Mouse (Mus musculus): ENCODE measurements at regions not wholly inside any gene's neighbourhood (a gene's known extent, or its start where the extent isn't known, plus 50 kb on each side); places are given as distances from the start of the nearest gene placed in this dataset.

GRCm38 (mm10) chr11:110799887-110800578 lies 167.8 kb upstream of the Kcnj16 start:
- no peak for TF ChIP-seq POLR2A (IDR thresholded peaks at IDR 0.05; ENCODE audit: borderline replicate concordance, insufficient read depth, low read length)
- TF ChIP-seq CTCF (IDR thresholded peaks at IDR 0.05; ENCODE audit: borderline replicate concordance, insufficient read depth, low read depth, low read length), result no peak

Data from cerebellum, adult 2 months (tissue).